Mouse (Mus musculus) heart, adult 2 months (tissue): ENCODE measurements around the gene Cbr4. TPM values are rescaled to one million over a fixed set of nuclear protein-coding genes. Genes with fewer than 3 reads are reported as not detected.

Source experiments
- DNase-seq, 2 experiments: peaks; one replicate each; pipeline ENCODE4 v3.0.0; 2021
- H3K27ac ChIP-seq: fragments of 200-600 bp; 2 replicates; pipeline ENCODE4 v1.8.1; 2022
- H3K27me3 ChIP-seq: fragments of 200-500 bp; 2 replicates; pipeline ENCODE4 v1.6.1; 2012; ENCODE audit warnings: mild to moderate bottlenecking, low read length, inconsistent platforms, mixed read lengths; ENCODE audit not compliant: control insufficient read depth, insufficient read depth
- H3K36me3 ChIP-seq: fragments of 200-500 bp; 2 replicates; pipeline ENCODE4 v1.6.1; 2012; ENCODE audit warnings: low read length, inconsistent platforms; ENCODE audit not compliant: control insufficient read depth, insufficient read depth
- H3K4me1 ChIP-seq: fragments of 200-500 bp; 2 replicates; pipeline ENCODE4 v1.6.1; 2011; ENCODE audit warnings: low read length; ENCODE audit not compliant: control insufficient read depth, insufficient read depth
- H3K4me3 ChIP-seq: fragments of 200-600 bp; 2 replicates; pipeline ENCODE4 v1.8.1; 2022
- H3K79me2 ChIP-seq: fragments of 200-500 bp; replicated peaks from 2 replicates; pipeline ENCODE4 v1.6.1; 2012; ENCODE audit warnings: mild to moderate bottlenecking, inconsistent platforms, low read length, moderate library complexity, mixed read lengths; ENCODE audit not compliant: control insufficient read depth, insufficient read depth
- H3K9ac ChIP-seq: fragments of 200-500 bp; 2 replicates; pipeline ENCODE4 v1.6.1; 2012; ENCODE audit warnings: low read depth, mild to moderate bottlenecking, control low read depth, inconsistent platforms, low read length, mixed read lengths
- CTCF ChIP-seq: fragments of 200-600 bp; IDR thresholded peaks from 2 replicates; pipeline ENCODE4 v1.8.1; 2022; ENCODE audit warnings: antibody characterized with exemption, mild to moderate bottlenecking, moderate library complexity
- EP300 ChIP-seq: fragments of 200-500 bp; IDR thresholded peaks from 2 replicates; pipeline ENCODE4 v1.6.1; 2011; ENCODE audit warnings: low read depth, low read length, control low read depth; ENCODE audit not compliant: insufficient read depth
- POLR2A ChIP-seq: fragments of 200-500 bp; IDR thresholded peaks from 2 replicates; pipeline ENCODE4 v1.6.1; 2011; ENCODE audit warnings: mild to moderate bottlenecking, low read depth, low read length, control low read depth; ENCODE audit not compliant: insufficient read depth
- WGBS: fragments of 180-500 bp; shearing (Covaris S2); methylation state at CpG from one replicate; pipeline ENCODE4 v1.1.7; 2018; 5-methylcytosine and 5-hydroxymethylcytosine counted together
- intact Hi-C: fragments of 180-260 bp; cut with DNase I; formaldehyde crosslinking; loops from one replicate; pipeline ENCODE4 v1.15.1; 2025
- polyA plus RNA-seq: library from polyadenylated mRNA; depleted of rRNA; stranded (reverse); fragments of >200 nt; gene quantifications from 2 replicates; pipeline ENCODE4 v1.2.3, GENCODE M21; 2012
- total RNA-seq, 2 experiments: library from RNA; stranded (reverse); gene quantifications; 2 replicates each; pipeline ENCODE4 v1.2.3; 2021

Gene Cbr4
- total and polyA plus RNA-seq, 3 experiments, result 25.8 to 77.2 (median 70.8) TPM

GRCm38 (mm10) chr8:61479506-61480214, 7.9 kb upstream of the Cbr4 start:
- TF ChIP-seq POLR2A, result no peak
- TF ChIP-seq EP300, result no peak
- TF ChIP-seq CTCF, result peak; percentile 74
- intact Hi-C loops, result loop anchor here (5.0 kb wide), 1 partner anchor 437 kb away; no protein-coding TSS in a partner anchor
- H3K27ac ChIP-seq, result no peak overlapping the region
- DNase-seq, result peak; percentile 36 to 58
- H3K9ac ChIP-seq, result no peak overlapping the region
- no peaks in the 10 kb centered on the region for H3K27me3 ChIP-seq
- no peaks in the 10 kb centered on the region for H3K79me2 ChIP-seq
- 53% methylated on average over 11 of the region's 11 CpGs for WGBS
- no peaks in the 10 kb centered on the region for H3K4me1 ChIP-seq
- no peaks in the 10 kb centered on the region for H3K36me3 ChIP-seq
- H3K4me3 ChIP-seq, result no peak overlapping the region

- H3K79me2 ChIP-seq, result no peaks in the 10 kb centered on the region
- DNase-seq, result peak in 1 of 2 experiments; percentile 15
Measured at GRCm38 (mm10) chr8:61480260-61480967, 7.1 kb upstream of the Cbr4 start.

GRCm38 (mm10) chr8:61486923-61487529, 508 bp upstream of the Cbr4 start:
- DNase-seq, result no peak
- WGBS, result 94% methylated on average over 2 of the region's 2 CpGs
- no peaks in the 10 kb centered on the region for H3K27me3 ChIP-seq
- no peaks in the 10 kb centered on the region for H3K36me3 ChIP-seq
- H3K4me1 ChIP-seq, result peaks cover 4% of the 10 kb centered on the region
- intact Hi-C loops, result loop anchor here (5.0 kb wide), 2 partner anchors 265 to 505 kb away; partner anchors contain the start of genes Clcn3 and Sh3rf1
- peak overlapping the region; percentile 93; the same call in 1 of the 2 replicates for H3K27ac ChIP-seq
- TF ChIP-seq EP300 (no peak), CTCF (no peak), POLR2A (no peak)
- H3K9ac ChIP-seq, result no peak overlapping the region
- H3K4me3 ChIP-seq, result no peak overlapping the region
- H3K79me2 ChIP-seq, result no peaks in the 10 kb centered on the region

More at GRCm38 (mm10) chr8:61480260-61480967, 7.1 kb upstream of the Cbr4 start:
- H3K4me1 ChIP-seq, result no peaks in the 10 kb centered on the region
- no peak for TF ChIP-seq EP300
- TF ChIP-seq POLR2A, result no peak
- no peak for TF ChIP-seq CTCF
- WGBS, result 85% methylated on average over 14 of the region's 14 CpGs
- H3K27ac ChIP-seq, result no peak overlapping the region
- H3K36me3 ChIP-seq, result no peaks in the 10 kb centered on the region
- intact Hi-C loops, result loop anchor here (5.0 kb wide), 1 partner anchor 438 kb away; no protein-coding TSS in a partner anchor
- H3K4me3 ChIP-seq, result no peak overlapping the region
- no peak overlapping the region for H3K9ac ChIP-seq
- H3K27me3 ChIP-seq, result no peaks in the 10 kb centered on the region

GRCm38 (mm10) chr8:61488631-61489030, 1.1 kb downstream of the Cbr4 start:
- no peak overlapping the region for H3K9ac ChIP-seq
- WGBS, result 94% methylated on average over 8 of the region's 8 CpGs

GRCm38 (mm10) chr8:61497110-61497509, 9.6 kb downstream of the Cbr4 start:
- 81% methylated on average over 4 of the region's 4 CpGs for WGBS
- Histone ChIP-seq H3K4me1 (no peaks in the 10 kb centered on the region), H3K4me3 (no peak overlapping the region), H3K9ac (no peak overlapping the region), H3K27me3 (no peaks in the 10 kb centered on the region), H3K36me3 (no peaks in the 10 kb centered on the region), H3K27ac (no peak overlapping the region), H3K79me2 (no peaks in the 10 kb centered on the region)
- intact Hi-C loops, result no loop called here
- no peak for DNase-seq
- no peak for TF ChIP-seq EP300
- TF ChIP-seq CTCF, result no peak
- TF ChIP-seq POLR2A, result no peak

More at GRCm38 (mm10) chr8:61488631-61489030, 1.1 kb downstream of the Cbr4 start:
- TF ChIP-seq POLR2A (no peak), CTCF (no peak), EP300 (no peak)
- Histone ChIP-seq H3K27ac (no peak overlapping the region), H3K4me3 (peak overlapping the region; percentile 81; the same call in 1 of the 2 replicates), H3K36me3 (no peaks in the 10 kb centered on the region), H3K4me1 (peaks cover 4% of the 10 kb centered on the region), H3K27me3 (no peaks in the 10 kb centered on the region), H3K79me2 (no peaks in the 10 kb centered on the region)
- intact Hi-C loops, result loop anchor here (1.0 to 5.0 kb wide), 3 partner anchors 28 to 506 kb away; partner anchors contain the start of genes Clcn3 and Sh3rf1
- DNase-seq, result no peak
